Mouse (Mus musculus): ENCODE measurements around the gene Ddx43.

DNA sequence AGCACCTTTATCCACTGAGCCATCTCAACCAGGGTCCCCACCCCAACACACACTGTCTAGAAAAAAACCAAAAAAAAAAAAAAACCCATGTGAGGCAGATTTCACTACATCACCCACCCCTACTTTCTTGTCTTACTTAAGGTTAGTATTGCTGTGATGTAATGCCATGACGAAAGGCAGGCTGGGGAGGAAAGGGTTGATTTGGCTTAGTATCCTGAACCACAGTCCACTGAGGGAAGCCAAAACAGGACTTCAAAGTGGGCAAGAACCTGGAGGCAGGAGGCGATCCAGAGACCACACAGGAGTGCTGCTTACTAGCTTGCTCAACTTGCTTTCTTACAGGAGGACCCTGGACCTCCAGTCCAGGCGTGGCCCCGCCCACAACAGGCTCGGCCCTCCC, 54.8 kb downstream of the Ddx43 start:
- TF ChIP-seq CTCF (IDR thresholded peaks at IDR 0.05; ENCODE audit: insufficient read depth, low read length), result no peak
- no peak for TF ChIP-seq POLR2A (IDR thresholded peaks at IDR 0.05; ENCODE audit: borderline replicate concordance, extremely low read depth, low read depth, low read length)
